Mouse (Mus musculus) lung, postnatal 0 days (tissue): ENCODE data around the gene Tbc1d30.

ENCODE experiments used
- CTCF ChIP-seq: IDR thresholded peaks from 2 replicates; pipeline ENCODE4 v1.5.1; 2016; ENCODE audit warnings: antibody characterized with exemption, mild to moderate bottlenecking
- EP300 ChIP-seq: IDR thresholded peaks from 2 replicates; pipeline ENCODE4 v1.6.1; 2016; ENCODE audit warnings: antibody characterized with exemption, mild to moderate bottlenecking, control low read depth

- TF ChIP-seq CTCF (no peak), EP300 (no peak)
Observed at GRCm38 (mm10) chr10:121360358-121360757, 9.3 kb upstream of the Tbc1d30 start.
